Mouse (Mus musculus): ENCODE data around the gene 4933427D14Rik.

GRCm38 (mm10) chr11:72145877-72146248 is 61.4 kb downstream of the 4933427D14Rik start:
- TF ChIP-seq CTCF (conservative IDR thresholded peaks at IDR 0.05; ENCODE audit: low read length) (no peak), POU5F1 (IDR thresholded peaks at IDR 0.05; ENCODE audit: borderline replicate concordance, low read length) (no peak), NANOG (IDR thresholded peaks at IDR 0.05; ENCODE audit: borderline replicate concordance, low read length) (no peak)
